Mouse (Mus musculus): ENCODE results near the gene Acad11. TPM values are rescaled to one million over a fixed set of nuclear protein-coding genes. Genes with fewer than 3 reads are reported as not detected.
A peak's percentile ranks its signal among the peaks of the same experiment; 100 is the strongest.

The Acad11 gene
- polyA plus RNA-seq, 1 experiment: 132 TPM

DNA sequence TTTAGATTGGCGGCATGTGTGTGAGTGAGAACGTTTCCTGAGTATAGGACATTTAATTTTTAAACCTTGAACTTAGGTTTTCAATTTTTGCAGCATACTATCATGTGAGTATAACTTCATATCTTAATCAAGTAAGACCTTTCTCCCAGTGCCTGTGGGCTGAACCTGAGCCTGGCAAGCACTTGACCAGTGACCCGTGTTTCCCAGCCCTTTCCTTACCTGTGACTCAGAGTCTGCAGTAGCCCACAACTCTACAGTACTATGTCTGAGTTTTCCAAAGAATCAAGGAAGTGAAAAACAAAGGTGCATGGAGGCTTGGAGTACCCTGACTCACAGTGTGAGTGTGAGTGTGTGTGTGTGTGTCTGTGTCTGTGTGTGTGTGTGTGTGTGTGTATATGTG is 16.9 kb downstream of the Acad11 start:
- 68% methylated on average over 3 of the region's 3 CpGs for WGBS
- TF ChIP-seq POLR2A (IDR thresholded peaks at IDR 0.05; ENCODE audit: low read depth, low read length) (no peak), CTCF (conservative IDR thresholded peaks at IDR 0.05; ENCODE audit: insufficient read depth, insufficient read length, low read depth, low read length) (no peak)
- H3K36me3 ChIP-seq (ENCODE audit: control insufficient read depth, insufficient read depth, low read length): peaks cover 2% of the 10 kb centered on the region
- no peak overlapping the region for H3K4me3 ChIP-seq (ENCODE audit: insufficient read depth, low read depth, low read length)
- no peaks in the 10 kb centered on the region for H3K27me3 ChIP-seq (replicated peaks; ENCODE audit: control insufficient read depth, insufficient read depth, low read length)
- no peaks in the 10 kb centered on the region for H3K4me1 ChIP-seq (ENCODE audit: control insufficient read depth, insufficient read depth, low read length)
- DNase-seq: no peak
- no peak overlapping the region for H3K27ac ChIP-seq (ENCODE audit: insufficient read depth, low read depth, low read length)

DNA sequence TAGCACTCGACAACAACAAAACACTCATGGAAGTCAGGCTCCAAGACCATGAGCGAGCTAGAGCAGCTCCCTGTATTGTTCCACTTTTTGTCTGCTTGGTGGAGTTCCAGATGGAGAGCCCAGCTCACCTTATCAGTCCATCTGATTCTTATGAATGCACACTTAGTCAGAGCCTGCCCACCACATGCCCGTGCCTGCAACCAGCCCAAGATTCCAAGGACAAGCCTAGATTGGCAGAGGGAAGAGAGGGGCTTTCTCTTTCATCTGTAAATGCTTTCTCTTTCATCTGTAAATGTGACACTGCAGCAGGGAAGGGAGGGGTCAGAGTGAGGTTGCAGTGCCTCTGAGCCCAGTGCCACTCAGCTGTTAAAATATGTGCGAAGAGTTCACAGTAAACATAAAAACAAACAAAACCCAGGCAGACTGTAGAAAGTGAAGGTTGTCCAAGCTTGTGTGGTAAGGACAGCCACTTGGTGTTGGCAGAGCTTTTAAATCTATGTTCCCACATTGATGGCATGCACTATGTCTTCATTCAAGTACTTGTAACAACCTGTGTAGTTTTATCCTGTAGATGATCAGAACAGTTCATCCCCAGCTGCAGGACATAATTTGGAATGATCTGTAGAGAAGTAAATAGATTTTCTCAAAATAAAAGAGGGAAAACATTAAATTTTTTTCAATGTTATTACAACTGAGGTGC is 22.7 kb downstream of the Acad11 start:
- 68% methylated on average over 4 of the region's 4 CpGs for WGBS

GRCm38 (mm10) chr9:104088555-104088954 is 25.4 kb downstream of the Acad11 start:
- H3K36me3 ChIP-seq (ENCODE audit: control insufficient read depth, insufficient read depth, low read length): peaks cover 1% of the 10 kb centered on the region; the same call in 1 of the 2 replicates
- H3K4me3 ChIP-seq (ENCODE audit: insufficient read depth, low read depth, low read length): no peak overlapping the region
- H3K27me3 ChIP-seq (replicated peaks; ENCODE audit: control insufficient read depth, insufficient read depth, low read length): no peaks in the 10 kb centered on the region
- peak; percentile 57 for DNase-seq
- no peak for TF ChIP-seq CTCF (conservative IDR thresholded peaks at IDR 0.05; ENCODE audit: insufficient read depth, insufficient read length, low read depth, low read length)
- no peak for TF ChIP-seq POLR2A (IDR thresholded peaks at IDR 0.05; ENCODE audit: low read depth, low read length)
- H3K27ac ChIP-seq (ENCODE audit: insufficient read depth, low read depth, low read length): no peak overlapping the region
- WGBS: 35% methylated on average over 8 of the region's 8 CpGs
- H3K4me1 ChIP-seq (ENCODE audit: control insufficient read depth, insufficient read depth, low read length): no peaks in the 10 kb centered on the region

More for the DNA sequence above, 22.7 kb downstream of the Acad11 start:
- TF ChIP-seq CTCF (conservative IDR thresholded peaks at IDR 0.05; ENCODE audit: insufficient read depth, insufficient read length, low read depth, low read length): no peak
- TF ChIP-seq POLR2A (IDR thresholded peaks at IDR 0.05; ENCODE audit: low read depth, low read length): no peak
- Histone ChIP-seq H3K36me3 (ENCODE audit: control insufficient read depth, insufficient read depth, low read length) (peaks cover 3% of the 10 kb centered on the region), H3K4me1 (ENCODE audit: control insufficient read depth, insufficient read depth, low read length) (no peaks in the 10 kb centered on the region), H3K27ac (ENCODE audit: insufficient read depth, low read depth, low read length) (no peak overlapping the region), H3K4me3 (ENCODE audit: insufficient read depth, low read depth, low read length) (no peak overlapping the region), H3K27me3 (replicated peaks; ENCODE audit: control insufficient read depth, insufficient read depth, low read length) (no peaks in the 10 kb centered on the region)
- DNase-seq: no peak

- H3K36me3 ChIP-seq (ENCODE audit: control insufficient read depth, insufficient read depth, low read length): no peaks in the 10 kb centered on the region; the same call in 1 of the 2 replicates
- WGBS: 91% methylated on average over 5 of the region's 5 CpGs
Measured at GRCm38 (mm10) chr9:104092945-104093344, 29.8 kb downstream of the Acad11 start.

DNA sequence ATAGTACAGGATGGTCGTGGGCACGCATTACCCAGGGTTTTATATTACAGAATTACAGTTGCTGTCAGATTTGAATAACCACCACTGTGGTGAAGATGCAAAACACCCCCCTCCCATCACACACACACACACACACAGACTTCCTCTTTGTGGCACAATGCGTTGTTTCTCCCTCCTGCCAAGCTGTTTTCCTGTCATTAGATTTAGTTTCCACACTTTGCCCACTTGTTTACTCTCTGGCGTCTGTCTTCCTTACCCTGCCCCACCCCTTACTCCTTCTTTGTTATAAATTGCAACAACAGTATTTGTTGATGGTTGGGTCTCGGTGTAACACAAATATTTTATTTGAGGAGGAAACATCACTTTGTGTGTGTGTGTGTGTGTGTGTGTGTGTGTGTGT is 35.1 kb downstream of the Acad11 start:
- H3K4me1 ChIP-seq (ENCODE audit: control insufficient read depth, insufficient read depth, low read length): no peaks in the 10 kb centered on the region
- no peaks in the 10 kb centered on the region; the same call in none of the 2 replicates for H3K36me3 ChIP-seq (ENCODE audit: control insufficient read depth, insufficient read depth, low read length)
- H3K27me3 ChIP-seq (replicated peaks; ENCODE audit: control insufficient read depth, insufficient read depth, low read length): no peaks in the 10 kb centered on the region
- TF ChIP-seq CTCF (conservative IDR thresholded peaks at IDR 0.05; ENCODE audit: insufficient read depth, insufficient read length, low read depth, low read length) (no peak), POLR2A (IDR thresholded peaks at IDR 0.05; ENCODE audit: low read depth, low read length) (no peak)
- WGBS: 50% methylated on average over 5 of the region's 5 CpGs
- no peak overlapping the region for H3K4me3 ChIP-seq (ENCODE audit: insufficient read depth, low read depth, low read length)
- DNase-seq: no peak
- H3K27ac ChIP-seq (ENCODE audit: insufficient read depth, low read depth, low read length): no peak overlapping the region

More at GRCm38 (mm10) chr9:104092945-104093344, 29.8 kb downstream of the Acad11 start:
- Histone ChIP-seq H3K27me3 (replicated peaks; ENCODE audit: control insufficient read depth, insufficient read depth, low read length) (no peaks in the 10 kb centered on the region), H3K4me3 (ENCODE audit: insufficient read depth, low read depth, low read length) (no peak overlapping the region), H3K4me1 (ENCODE audit: control insufficient read depth, insufficient read depth, low read length) (no peaks in the 10 kb centered on the region), H3K27ac (ENCODE audit: insufficient read depth, low read depth, low read length) (no peak overlapping the region)
- DNase-seq: no peak
- TF ChIP-seq CTCF (conservative IDR thresholded peaks at IDR 0.05; ENCODE audit: insufficient read depth, insufficient read length, low read depth, low read length) (no peak), POLR2A (IDR thresholded peaks at IDR 0.05; ENCODE audit: low read depth, low read length) (no peak)

DNA sequence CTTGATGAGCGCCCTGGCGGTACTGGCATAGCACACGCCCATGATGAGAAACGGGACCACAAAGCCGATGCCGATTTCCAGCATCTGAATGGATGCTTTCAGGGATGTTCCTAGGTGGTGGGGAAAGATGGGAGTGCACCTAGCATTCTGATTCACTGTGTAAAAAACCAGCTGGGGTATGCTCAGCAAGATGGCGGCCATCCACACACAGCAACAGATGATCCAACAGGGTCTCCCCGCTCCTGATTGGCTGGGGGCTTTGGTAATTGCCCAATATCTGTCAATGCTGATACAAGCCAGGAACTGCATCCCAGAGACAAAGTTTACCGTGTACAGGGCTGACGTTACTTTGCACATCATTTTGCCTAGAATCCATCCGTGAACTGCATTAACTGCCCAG is 35.9 kb downstream of the Acad11 start:
- 96% methylated on average over 11 of the region's 11 CpGs for WGBS
- no peak for TF ChIP-seq CTCF (conservative IDR thresholded peaks at IDR 0.05; ENCODE audit: insufficient read depth, insufficient read length, low read depth, low read length)
- TF ChIP-seq POLR2A (IDR thresholded peaks at IDR 0.05; ENCODE audit: low read depth, low read length): no peak

DNA sequence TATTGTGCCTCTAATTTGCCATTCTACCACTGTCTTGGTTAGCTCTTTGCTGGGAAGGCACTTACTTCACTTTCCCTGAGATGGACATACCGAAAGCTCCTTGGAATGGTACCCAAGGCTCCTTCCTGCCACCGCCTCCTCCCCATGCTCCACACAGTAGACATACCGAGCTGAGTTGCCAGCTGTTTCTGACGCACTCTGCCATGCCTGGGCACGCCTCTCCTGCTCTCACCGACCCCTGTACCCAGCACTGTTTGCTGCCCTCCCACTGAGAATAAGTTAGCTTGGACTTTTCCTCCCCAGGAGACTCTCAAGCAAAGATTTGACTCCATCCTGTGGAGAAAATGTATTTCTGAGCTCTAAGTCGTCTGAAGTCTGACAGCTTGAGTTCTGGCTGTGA is 37.6 kb downstream of the Acad11 start:
- WGBS: 41% methylated on average over 7 of the region's 7 CpGs

More for the DNA sequence above, 35.9 kb downstream of the Acad11 start:
- Histone ChIP-seq H3K27me3 (replicated peaks; ENCODE audit: control insufficient read depth, insufficient read depth, low read length) (no peaks in the 10 kb centered on the region), H3K4me3 (ENCODE audit: insufficient read depth, low read depth, low read length) (no peak overlapping the region), H3K36me3 (ENCODE audit: control insufficient read depth, insufficient read depth, low read length) (no peaks in the 10 kb centered on the region; the same call in none of the 2 replicates), H3K4me1 (ENCODE audit: control insufficient read depth, insufficient read depth, low read length) (no peaks in the 10 kb centered on the region), H3K27ac (ENCODE audit: insufficient read depth, low read depth, low read length) (no peak overlapping the region)
- DNase-seq: no peak

More for the DNA sequence above, 37.6 kb downstream of the Acad11 start:
- H3K4me3 ChIP-seq (ENCODE audit: insufficient read depth, low read depth, low read length): no peak overlapping the region
- peak; percentile 47 for DNase-seq
- H3K4me1 ChIP-seq (ENCODE audit: control insufficient read depth, insufficient read depth, low read length): no peaks in the 10 kb centered on the region
- no peaks in the 10 kb centered on the region; the same call in none of the 2 replicates for H3K36me3 ChIP-seq (ENCODE audit: control insufficient read depth, insufficient read depth, low read length)
- no peaks in the 10 kb centered on the region for H3K27me3 ChIP-seq (replicated peaks; ENCODE audit: control insufficient read depth, insufficient read depth, low read length)
- TF ChIP-seq CTCF (conservative IDR thresholded peaks at IDR 0.05; ENCODE audit: insufficient read depth, insufficient read length, low read depth, low read length) (no peak), POLR2A (IDR thresholded peaks at IDR 0.05; ENCODE audit: low read depth, low read length) (no peak)
- no peak overlapping the region for H3K27ac ChIP-seq (ENCODE audit: insufficient read depth, low read depth, low read length)
